Mouse (Mus musculus) gastrocnemius, adult 8-10 months (tissue): ENCODE measurements around the gene Lin28a. TPM values are rescaled to one million over a fixed set of nuclear protein-coding genes. Genes with fewer than 3 reads are reported as not detected.

Experiments
- DNase-seq, 2 experiments: peaks; one replicate each; pipeline ENCODE4 v3.0.0; 2022; ENCODE audit warnings: low spot score in 2 of 2
- total RNA-seq, 4 experiments: library from RNA; stranded (reverse); gene quantifications; 2 replicates each; pipeline ENCODE4 v1.2.4; 2022

Lin28a gene
- total RNA-seq = under 1 TPM; 0.39 to 0.96 (median 0.60) TPM

DNA sequence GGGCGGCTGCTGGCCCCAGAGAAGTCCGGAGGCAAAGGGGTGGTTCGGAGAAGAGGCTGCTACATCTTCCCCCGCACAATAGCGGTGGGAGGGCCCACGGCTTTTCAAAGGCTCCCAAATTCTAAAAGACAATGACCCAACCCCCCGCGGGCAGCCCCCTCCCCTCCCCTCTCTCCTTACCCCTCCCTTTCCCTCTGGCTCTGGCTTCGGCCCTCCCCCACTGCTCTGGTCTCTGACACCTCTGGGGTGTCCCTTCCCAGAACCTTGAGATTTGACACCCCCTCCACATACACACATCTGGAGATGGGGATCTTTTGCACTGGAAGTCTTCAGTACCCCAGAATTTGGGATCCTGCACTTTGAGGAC lies at the start of gene Lin28a:
Lin28a (minus strand) TSS at position 63 of the 367 bp plus-strand sequence.
- DNase-seq = no peak

- DNase-seq = no peak
Measured at GRCm38 (mm10) chr4:134067833-134068544, 49.3 kb upstream of the Lin28a start.

DNA sequence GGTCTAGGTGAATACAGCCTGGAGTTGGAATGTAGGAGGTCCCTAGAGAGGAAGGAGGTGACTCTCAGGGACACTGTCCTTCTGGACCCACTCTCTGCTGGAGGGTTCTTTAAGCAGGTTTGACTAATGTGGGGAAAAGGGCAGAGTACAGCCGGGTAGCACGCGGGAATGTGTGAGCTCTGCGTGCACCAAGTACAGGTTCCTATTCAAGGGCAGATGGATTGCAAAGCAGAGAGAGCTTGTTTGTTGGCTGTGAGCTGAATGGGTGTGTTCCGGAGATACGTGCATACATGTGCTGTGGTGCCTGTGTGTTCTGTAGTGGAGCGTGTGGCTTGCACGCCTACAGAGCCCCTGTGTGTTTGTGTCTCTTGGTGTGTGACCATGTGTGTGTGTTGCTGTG lies 48.7 kb upstream of the Lin28a start:
- DNase-seq = no peak

- DNase-seq = no peak
Measured at GRCm38 (mm10) chr4:134065431-134066004, 46.9 kb upstream of the Lin28a start.

DNA sequence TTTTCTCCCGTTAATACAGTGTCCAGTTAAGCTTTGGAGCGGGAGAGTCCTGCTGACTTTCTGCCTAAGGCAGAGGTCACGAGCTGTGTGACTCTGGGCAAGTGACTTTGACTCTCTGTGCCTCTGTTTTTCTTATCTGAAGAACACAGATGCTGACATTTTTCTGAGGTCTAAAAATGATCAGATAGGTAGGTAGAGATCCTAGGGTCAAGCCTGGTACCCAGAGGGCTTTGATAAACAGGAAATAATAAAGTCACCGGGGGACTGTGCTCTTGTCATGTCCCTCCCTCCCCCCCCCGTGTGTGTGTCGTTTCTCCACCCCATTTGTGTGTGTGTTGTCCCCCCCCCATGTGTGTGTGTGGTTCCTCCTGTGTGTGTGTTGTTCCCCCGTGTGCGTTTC lies 43.9 kb upstream of the Lin28a start:
- DNase-seq = no peak

DNA sequence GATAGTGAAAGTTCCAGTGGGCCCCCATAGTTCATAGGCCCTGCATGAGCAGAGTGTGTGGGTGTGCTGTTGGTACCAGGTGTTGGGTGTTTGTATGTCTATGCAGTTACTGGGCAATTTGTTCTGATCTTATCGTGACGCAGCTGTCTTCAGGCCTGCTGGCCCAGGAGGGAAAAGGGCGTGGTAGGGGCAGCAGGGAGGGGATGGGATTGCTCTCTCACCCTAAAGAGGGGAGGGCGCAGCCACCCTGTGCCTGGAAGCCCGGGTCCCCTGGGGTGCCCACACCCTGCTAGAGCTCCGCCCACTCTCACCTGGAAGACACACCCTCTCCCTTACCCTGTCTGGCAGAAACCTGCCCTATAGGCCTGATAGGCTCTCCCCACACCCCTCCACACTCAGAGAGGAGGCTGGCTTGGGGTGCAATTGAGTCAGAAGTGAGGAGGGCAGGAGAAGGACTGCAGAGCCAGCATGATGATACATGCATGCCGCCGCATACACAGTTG lies 43.4 kb upstream of the Lin28a start:
- DNase-seq = no peak

- no peak for DNase-seq
Measured at GRCm38 (mm10) chr4:134061166-134061830, 42.7 kb upstream of the Lin28a start.

GRCm38 (mm10) chr4:134060135-134060865 lies 41.7 kb upstream of the Lin28a start, which contains the start of gene Crybg2:
Crybg2 (plus strand) TSS chr4:134060815.
- DNase-seq = no peak

- no peak for DNase-seq
Measured at GRCm38 (mm10) chr4:134058908-134059307, 40.3 kb upstream of the Lin28a start.

GRCm38 (mm10) chr4:134058166-134058715 lies 39.6 kb upstream of the Lin28a start:
- DNase-seq = no peak

GRCm38 (mm10) chr4:134053538-134053937 lies 34.9 kb upstream of the Lin28a start, which contains the start of gene Zfp683:
Zfp683 (plus strand) TSS chr4:134053838.
- no peak for DNase-seq

- DNase-seq = no peak
Measured at GRCm38 (mm10) chr4:134052560-134052959, 33.9 kb upstream of the Lin28a start.

DNA sequence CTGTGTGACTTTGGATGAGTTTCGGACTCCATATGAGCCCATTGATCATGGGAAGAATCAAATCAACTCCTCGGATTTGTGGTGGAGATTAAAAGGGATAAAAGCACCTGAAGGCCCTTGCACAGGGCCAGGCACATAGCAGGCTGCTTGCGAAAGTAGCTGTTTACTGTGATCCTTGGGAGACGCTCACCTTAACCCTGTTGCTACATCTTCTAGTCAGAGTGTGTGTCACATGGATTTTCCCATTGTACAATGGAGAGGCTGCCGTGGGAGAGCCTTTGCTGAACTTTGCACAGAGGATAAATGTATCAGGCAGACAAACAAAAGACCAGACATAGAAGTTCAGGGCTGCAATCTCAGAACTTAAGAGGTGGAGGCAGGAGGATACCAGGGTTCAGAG lies 33.3 kb upstream of the Lin28a start:
- DNase-seq = no peak

GRCm38 (mm10) chr4:134047648-134048047 lies 29.0 kb upstream of the Lin28a start:
- no peak for DNase-seq

DNA sequence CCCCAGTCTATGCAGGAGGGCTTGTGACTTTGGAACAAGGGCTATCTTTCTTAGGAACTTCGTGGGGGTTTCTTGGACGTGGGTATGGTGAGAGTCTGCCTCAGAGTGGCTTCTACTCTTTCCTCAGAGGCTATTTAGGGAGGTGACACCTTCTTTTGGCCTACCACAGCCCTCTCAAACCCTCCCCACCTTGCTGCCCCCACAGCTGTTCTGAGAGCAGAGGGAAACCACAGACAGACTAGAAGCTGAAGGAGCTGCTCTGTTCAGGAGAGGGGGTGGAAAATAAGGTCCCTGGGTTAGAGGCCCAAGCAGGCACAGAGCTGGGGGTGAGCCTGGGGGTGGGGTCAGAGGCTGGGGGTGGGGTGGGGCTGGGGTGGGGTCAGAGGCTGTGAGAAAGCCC lies 24.4 kb upstream of the Lin28a start:
- DNase-seq = no peak

- DNase-seq = no peak
Measured at GRCm38 (mm10) chr4:134041317-134042123, 22.9 kb upstream of the Lin28a start.

- DNase-seq = peak in 1 of 2 experiments; percentile 21
Measured at GRCm38 (mm10) chr4:134035953-134036352, 17.3 kb upstream of the Lin28a start.

- DNase-seq = no peak
Measured at GRCm38 (mm10) chr4:134025802-134026201, 7.2 kb upstream of the Lin28a start.

DNA sequence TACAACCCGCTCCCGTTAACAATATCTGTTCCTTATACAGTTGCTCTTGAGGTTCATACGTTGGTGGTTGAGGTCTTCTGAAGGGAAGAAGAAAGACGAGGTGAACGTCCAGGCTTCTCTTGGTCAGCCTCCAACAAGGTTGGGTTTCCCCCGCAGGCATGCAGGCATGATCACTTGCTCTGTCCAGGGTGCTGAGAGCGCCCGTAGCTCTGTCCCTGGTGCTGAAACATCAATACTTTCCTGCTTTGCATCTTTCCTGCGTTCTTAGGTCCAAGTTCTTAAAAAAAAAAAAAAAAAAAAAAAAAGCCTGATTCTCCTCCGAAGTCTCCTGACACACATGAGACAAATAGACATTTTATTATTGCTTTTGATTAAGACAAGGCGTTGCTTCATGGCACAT lies 2.0 kb upstream of the Lin28a start:
- peak; percentile 20 to 37 for DNase-seq

DNA sequence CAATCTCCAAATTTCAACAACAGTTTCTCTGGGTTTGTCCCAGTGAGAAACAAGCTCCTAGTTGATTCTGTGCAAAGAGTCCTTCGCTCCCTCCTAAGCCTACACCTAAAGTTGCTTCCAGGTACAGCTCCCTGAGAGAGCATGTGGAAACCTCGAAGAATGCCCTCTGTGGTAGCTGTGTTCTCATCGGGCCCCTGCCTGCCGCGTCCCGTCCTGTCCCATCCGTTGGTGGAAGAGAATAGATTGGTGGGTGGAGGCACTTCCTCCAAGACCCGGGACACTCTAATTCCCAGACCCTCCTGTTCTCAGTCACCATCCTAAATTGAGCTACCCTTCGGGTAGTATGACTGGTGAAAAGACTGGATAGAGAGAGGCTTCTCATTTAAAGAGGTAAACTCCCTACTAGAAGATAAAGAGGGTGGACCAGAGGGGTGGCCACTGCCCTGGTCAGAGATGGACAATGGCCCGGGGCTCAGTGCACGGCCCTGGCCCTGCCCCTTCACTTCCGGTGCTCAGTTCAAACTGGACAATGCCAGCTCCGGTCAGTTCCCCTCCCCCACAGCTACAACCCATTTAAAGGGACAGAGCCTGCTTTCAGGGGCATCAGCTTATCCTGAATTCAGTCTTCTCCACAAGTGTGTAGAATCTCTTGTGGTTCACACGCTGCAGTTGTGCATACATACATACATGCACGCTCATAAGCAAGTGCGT lies 1.2 kb upstream of the Lin28a start:
- no peak for DNase-seq
